Mouse (Mus musculus) neural tube, embryonic 11.5 days (tissue): ENCODE measurements at regions not wholly inside any gene's neighbourhood (a gene's known extent, or its start where the extent isn't known, plus 50 kb on each side); places are given as distances from the start of the nearest gene placed in this dataset.

Experiments used
- ATAC-seq: fragments of 200-750 bp; cut with Nextera tagmentation; 2 replicates; pipeline ENCODE4 v1.8.0; 2017; ENCODE audit warnings: moderate number of reproducible peaks, mild to moderate bottlenecking, moderate TSS enrichment, moderate library complexity; ENCODE audit not compliant: insufficient read depth, low FRiP score, low TSS enrichment
- DNase-seq: peaks from one replicate; pipeline ENCODE4 v3.0.0-alpha.2; 2015; ENCODE audit warnings: low spot score
- H3K27ac ChIP-seq: fragments of 300-500 bp; sonication (generic); 2 replicates; pipeline ENCODE4 v1.5.1; 2014; ENCODE audit warnings: low read depth, mild to moderate bottlenecking, low read length
- H3K27me3 ChIP-seq: fragments of 300-500 bp; sonication (generic); 2 replicates; pipeline ENCODE4 v1.6.1; 2014; ENCODE audit warnings: mild to moderate bottlenecking, low read length, mixed read lengths; ENCODE audit not compliant: control insufficient read depth, insufficient read depth
- H3K36me3 ChIP-seq: fragments of 300-500 bp; sonication (generic); 2 replicates; pipeline ENCODE4 v1.6.1; 2014; ENCODE audit warnings: mild to moderate bottlenecking, low read length, moderate library complexity, mixed read lengths; ENCODE audit not compliant: control insufficient read depth, insufficient read depth
- H3K4me1 ChIP-seq: fragments of 300-500 bp; sonication (generic); 2 replicates; pipeline ENCODE4 v1.6.1; 2014; ENCODE audit warnings: low read length, mixed read lengths; ENCODE audit not compliant: control insufficient read depth, insufficient read depth
- H3K4me2 ChIP-seq: fragments of 300-500 bp; sonication (generic); 2 replicates; pipeline ENCODE4 v1.6.1; 2014; ENCODE audit warnings: low read depth, mild to moderate bottlenecking, moderate library complexity
- H3K4me3 ChIP-seq: fragments of 300-500 bp; sonication (generic); 2 replicates; pipeline ENCODE4 v1.5.1; 2014; ENCODE audit warnings: low read depth, low read length
- H3K9ac ChIP-seq: fragments of 300-500 bp; sonication (generic); 2 replicates; pipeline ENCODE4 v1.6.1; 2014; ENCODE audit warnings: mild to moderate bottlenecking, low read length
- H3K9me3 ChIP-seq: fragments of 300-500 bp; sonication (generic); 2 replicates; pipeline ENCODE4 v1.6.1; 2016; ENCODE audit warnings: low read length; ENCODE audit not compliant: control insufficient read depth
- WGBS: fragments of 180-500 bp; shearing (Covaris S2); extraction: QIAGEN DNeasy Blood & Tissue Kit; methylation state at CpG from one replicate; pipeline ENCODE4 v1.1.7; 2014; 5-methylcytosine and 5-hydroxymethylcytosine counted together

GRCm38 (mm10) chr1:146955688-146956214 is 461.2 kb downstream of the Brinp3 start:
- H3K27me3 ChIP-seq, result no peaks in the 10 kb centered on the region
- 79% methylated on average over 5 of the region's 5 CpGs for WGBS

GRCm38 (mm10) chr1:146956347-146956746 is 461.8 kb downstream of the Brinp3 start:
- H3K4me1 ChIP-seq, result no peaks in the 10 kb centered on the region
- H3K9me3 ChIP-seq, result no peaks in the 10 kb centered on the region
- H3K27me3 ChIP-seq, result no peaks in the 10 kb centered on the region
- H3K4me2 ChIP-seq, result no peak overlapping the region
- no peaks in the 10 kb centered on the region for H3K36me3 ChIP-seq
- no peak for DNase-seq
- H3K4me3 ChIP-seq, result no peak overlapping the region
- H3K27ac ChIP-seq, result no peak overlapping the region
- ATAC-seq, result no peak
- H3K9ac ChIP-seq, result no peak overlapping the region

More at GRCm38 (mm10) chr1:146955688-146956214, 461.2 kb downstream of the Brinp3 start:
- no peak for DNase-seq
- no peak overlapping the region for H3K4me2 ChIP-seq
- no peaks in the 10 kb centered on the region for H3K9me3 ChIP-seq
- no peak overlapping the region for H3K9ac ChIP-seq
- H3K36me3 ChIP-seq, result no peaks in the 10 kb centered on the region
- H3K4me1 ChIP-seq, result no peaks in the 10 kb centered on the region
- ATAC-seq, result no peak
- no peak overlapping the region for H3K4me3 ChIP-seq
- H3K27ac ChIP-seq, result no peak overlapping the region

GRCm38 (mm10) chr1:146960448-146960847 is 465.9 kb downstream of the Brinp3 start:
- WGBS, result 79% methylated on average over 3 of the region's 3 CpGs
- H3K9me3 ChIP-seq, result no peaks in the 10 kb centered on the region

GRCm38 (mm10) chr1:146967534-146967933 is 473.0 kb downstream of the Brinp3 start:
- ATAC-seq (no peak), DNase-seq (no peak)
- H3K4me3 ChIP-seq, result no peak overlapping the region
- no peaks in the 10 kb centered on the region for H3K4me1 ChIP-seq
- H3K27ac ChIP-seq, result no peak overlapping the region
- H3K27me3 ChIP-seq, result no peaks in the 10 kb centered on the region
- no peaks in the 10 kb centered on the region for H3K9me3 ChIP-seq
- no peak overlapping the region for H3K4me2 ChIP-seq
- no peak overlapping the region for H3K9ac ChIP-seq
- H3K36me3 ChIP-seq, result no peaks in the 10 kb centered on the region

More at GRCm38 (mm10) chr1:146960448-146960847, 465.9 kb downstream of the Brinp3 start:
- no peak for ATAC-seq
- Histone ChIP-seq H3K4me1 (no peaks in the 10 kb centered on the region), H3K4me3 (no peak overlapping the region), H3K27ac (no peak overlapping the region), H3K27me3 (no peaks in the 10 kb centered on the region), H3K36me3 (no peaks in the 10 kb centered on the region), H3K4me2 (no peak overlapping the region), H3K9ac (no peak overlapping the region)
- no peak for DNase-seq

GRCm38 (mm10) chr1:146967993-146968392 is 473.4 kb downstream of the Brinp3 start:
- WGBS, result 86% methylated on average over 2 of the region's 2 CpGs
- DNase-seq (no peak), ATAC-seq (no peak)
- no peak overlapping the region for H3K9ac ChIP-seq
- no peak overlapping the region for H3K4me2 ChIP-seq
- H3K4me1 ChIP-seq, result no peaks in the 10 kb centered on the region
- H3K27me3 ChIP-seq, result no peaks in the 10 kb centered on the region
- no peaks in the 10 kb centered on the region for H3K9me3 ChIP-seq
- no peak overlapping the region for H3K4me3 ChIP-seq
- H3K27ac ChIP-seq, result no peak overlapping the region
- H3K36me3 ChIP-seq, result no peaks in the 10 kb centered on the region

GRCm38 (mm10) chr1:146983433-146984186 is 489.1 kb downstream of the Brinp3 start:
- no peak overlapping the region for H3K4me3 ChIP-seq
- 61% methylated on average over 5 of the region's 5 CpGs for WGBS
- DNase-seq (no peak), ATAC-seq (peak; percentile 68)
- no peaks in the 10 kb centered on the region for H3K27me3 ChIP-seq
- no peak overlapping the region for H3K9ac ChIP-seq
- H3K4me1 ChIP-seq, result no peaks in the 10 kb centered on the region
- H3K36me3 ChIP-seq, result no peaks in the 10 kb centered on the region
- H3K27ac ChIP-seq, result no peak overlapping the region
- H3K9me3 ChIP-seq, result no peaks in the 10 kb centered on the region
- H3K4me2 ChIP-seq, result no peak overlapping the region

- Histone ChIP-seq H3K4me3 (no peak overlapping the region), H3K9ac (no peak overlapping the region), H3K4me1 (no peaks in the 10 kb centered on the region), H3K4me2 (no peak overlapping the region), H3K27ac (no peak overlapping the region), H3K36me3 (no peaks in the 10 kb centered on the region), H3K27me3 (no peaks in the 10 kb centered on the region), H3K9me3 (no peaks in the 10 kb centered on the region)
- ATAC-seq (no peak), DNase-seq (no peak)
- WGBS, result 75% methylated on average over 2 of the region's 2 CpGs
Measured at GRCm38 (mm10) chr1:147000018-147000417, 505.5 kb downstream of the Brinp3 start.

- H3K27me3 ChIP-seq, result no peaks in the 10 kb centered on the region
- H3K36me3 ChIP-seq, result no peaks in the 10 kb centered on the region
- no peak overlapping the region for H3K4me3 ChIP-seq
- WGBS, result 26% methylated on average over 2 of the region's 2 CpGs
- ATAC-seq, result peak; percentile 49
- no peak overlapping the region for H3K9ac ChIP-seq
- H3K4me2 ChIP-seq, result no peak overlapping the region
- DNase-seq, result peak; percentile 12
- no peaks in the 10 kb centered on the region for H3K4me1 ChIP-seq
- H3K9me3 ChIP-seq, result no peaks in the 10 kb centered on the region
- no peak overlapping the region for H3K27ac ChIP-seq
Measured at GRCm38 (mm10) chr1:147047714-147048113, 553.2 kb downstream of the Brinp3 start.

- ATAC-seq (no peak), DNase-seq (no peak)
- no peak overlapping the region for H3K4me2 ChIP-seq
- H3K27me3 ChIP-seq, result no peaks in the 10 kb centered on the region
- 81% methylated on average over 2 of the region's 2 CpGs for WGBS
- H3K27ac ChIP-seq, result no peak overlapping the region
- H3K4me3 ChIP-seq, result no peak overlapping the region
- H3K36me3 ChIP-seq, result no peaks in the 10 kb centered on the region
- no peak overlapping the region for H3K9ac ChIP-seq
- H3K9me3 ChIP-seq, result no peaks in the 10 kb centered on the region
- H3K4me1 ChIP-seq, result no peaks in the 10 kb centered on the region
Measured at GRCm38 (mm10) chr1:147058504-147058903, 563.9 kb downstream of the Brinp3 start.
